Mouse (Mus musculus): ENCODE data around the gene Clec4b2.
"Not testable (repeated sequence)": the region's sequence is repeated elsewhere in the genome, so short reads cannot be mapped to it uniquely, and the experiment has no call there.

Gene Clec4b2

DNA sequence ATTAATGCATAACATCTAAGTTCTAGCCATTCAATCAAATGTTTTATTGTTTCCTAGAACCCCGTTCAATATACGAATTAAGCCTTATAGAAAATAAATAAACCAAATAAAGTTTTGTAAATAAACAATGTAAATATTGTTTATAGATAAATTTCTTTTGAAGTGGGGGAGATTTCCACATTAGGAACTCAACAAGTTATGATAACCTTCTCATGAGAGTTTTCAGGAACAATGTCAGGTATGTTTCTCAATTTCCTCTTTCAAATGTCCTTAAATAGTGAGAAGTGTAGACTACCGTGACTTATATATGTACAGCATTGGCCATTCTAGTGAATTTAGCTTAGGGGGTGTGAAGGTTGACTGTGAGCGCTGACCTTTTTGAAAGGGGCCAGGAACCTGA lies at the start of gene Clec4b2:
Gene Clec4b2, plus strand, starts transcription at position 301 of the 400 bp plus-strand sequence.
- no peak for DNase-seq

DNA sequence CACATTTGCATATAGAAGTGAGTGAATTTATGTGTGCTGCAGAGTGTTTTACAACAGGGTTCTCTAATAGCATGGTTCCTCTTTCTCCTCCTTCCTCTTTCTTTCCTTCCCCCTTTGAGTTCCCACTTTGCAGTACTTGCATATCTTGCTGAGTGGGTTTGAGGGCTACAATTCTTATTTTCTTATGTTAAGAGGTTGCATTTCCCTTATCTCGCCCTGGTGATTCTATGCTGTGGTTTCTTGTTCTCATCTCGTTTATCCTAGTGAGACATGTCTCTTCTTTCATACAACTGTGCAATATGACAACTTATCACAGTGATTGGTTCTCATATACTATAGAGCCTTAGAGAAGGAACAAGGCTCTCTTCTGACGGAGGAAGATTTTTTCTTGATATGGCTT lies 49.5 kb upstream of the Clec4b2 start:
- no peak for DNase-seq

DNA sequence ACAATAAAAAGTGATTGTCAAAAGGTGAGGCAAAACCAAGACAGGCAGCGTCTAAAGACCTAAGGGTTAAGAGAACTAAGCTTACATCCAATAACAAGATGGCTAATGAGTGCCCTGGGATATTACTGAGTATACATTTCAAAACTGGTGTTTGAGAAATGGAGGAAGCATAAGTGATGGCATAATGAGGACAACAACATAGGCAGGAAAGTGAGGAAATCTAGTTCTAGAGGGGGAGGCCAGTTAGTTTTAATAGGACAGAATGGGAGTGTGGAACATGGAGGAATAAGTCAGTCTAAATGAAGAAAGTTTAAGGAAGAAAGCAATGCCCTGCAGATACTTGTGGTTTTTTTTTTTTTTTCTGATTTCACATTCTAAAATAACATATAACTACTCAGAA lies 45.5 kb upstream of the Clec4b2 start:
- DNase-seq, result no peak

DNA sequence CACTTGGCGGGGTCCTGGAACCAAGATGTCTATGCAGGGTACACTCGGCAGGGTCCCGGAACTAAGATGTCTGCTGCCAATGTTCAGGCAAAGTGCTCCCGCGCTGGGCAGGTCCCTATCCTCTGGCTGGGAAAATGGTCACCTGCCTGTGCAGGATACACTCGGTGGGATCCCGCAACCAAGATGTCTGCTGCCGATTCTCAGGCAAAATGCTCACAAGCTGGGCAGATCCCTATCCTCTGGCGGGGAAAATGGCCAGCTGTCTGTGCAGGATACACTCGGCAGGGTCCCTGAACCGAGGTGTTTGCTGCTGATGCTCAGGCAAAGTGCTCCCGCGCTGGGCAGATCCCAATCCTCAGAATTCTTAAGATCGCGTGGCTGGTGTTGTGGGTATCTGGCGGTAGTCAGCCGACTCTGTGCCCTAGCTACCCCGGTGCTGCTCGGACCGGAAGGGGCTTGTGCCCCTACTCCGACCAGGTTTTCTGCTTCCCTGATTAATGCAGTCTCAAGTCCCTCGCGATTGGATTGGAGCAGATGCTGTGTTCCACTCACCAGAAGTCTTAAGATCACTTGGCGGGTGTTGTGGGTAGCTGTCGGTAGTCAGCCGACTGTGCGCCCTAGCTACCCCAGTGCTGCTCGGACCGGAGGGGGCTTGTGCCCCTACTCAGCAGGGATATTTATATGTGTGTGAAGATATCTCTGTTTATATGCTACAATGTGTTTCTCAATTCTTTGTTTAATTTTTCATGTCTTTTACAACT lies 34.7 kb upstream of the Clec4b2 start:
- DNase-seq, result not testable (repeated sequence)

DNA sequence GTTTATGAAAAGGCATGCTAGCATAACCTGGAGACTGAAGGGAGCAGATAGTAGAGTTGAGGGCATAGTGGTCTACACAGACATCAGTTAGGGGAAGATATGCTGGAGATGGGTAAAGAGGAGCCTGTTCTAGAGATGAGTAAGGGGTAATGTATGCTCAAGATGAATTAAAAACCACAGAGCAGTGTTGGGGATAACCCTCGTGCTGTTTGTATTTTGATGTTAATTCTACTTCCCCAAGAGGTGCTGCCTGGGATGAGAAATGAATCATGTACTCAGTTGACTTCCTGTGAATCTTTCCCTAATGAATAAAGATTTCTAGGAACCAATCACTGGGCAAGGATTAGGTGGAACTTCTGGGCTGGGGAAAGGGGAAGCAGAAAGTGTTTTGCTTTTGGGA lies 2.6 kb upstream of the Clec4b2 start:
- DNase-seq, result no peak

DNA sequence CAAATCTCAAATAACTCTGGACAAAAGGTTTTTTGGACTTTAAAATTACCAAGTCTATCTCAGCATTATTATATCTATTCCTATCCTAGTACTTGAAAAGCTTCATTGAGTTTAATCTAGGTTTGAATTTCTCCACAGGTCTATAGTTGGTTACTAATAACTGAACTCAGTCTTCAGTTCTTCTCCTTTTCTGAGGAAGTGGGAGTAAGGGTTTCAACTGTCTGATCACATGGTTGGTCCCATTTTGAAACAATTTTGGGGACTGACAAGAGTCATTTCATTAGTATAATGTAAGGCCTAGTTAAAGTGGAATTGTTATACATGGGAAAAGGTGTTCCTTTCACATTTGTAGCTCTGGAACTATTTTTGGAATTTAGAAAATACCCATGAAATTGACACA lies 1.7 kb upstream of the Clec4b2 start:
- DNase-seq, result no peak

DNA sequence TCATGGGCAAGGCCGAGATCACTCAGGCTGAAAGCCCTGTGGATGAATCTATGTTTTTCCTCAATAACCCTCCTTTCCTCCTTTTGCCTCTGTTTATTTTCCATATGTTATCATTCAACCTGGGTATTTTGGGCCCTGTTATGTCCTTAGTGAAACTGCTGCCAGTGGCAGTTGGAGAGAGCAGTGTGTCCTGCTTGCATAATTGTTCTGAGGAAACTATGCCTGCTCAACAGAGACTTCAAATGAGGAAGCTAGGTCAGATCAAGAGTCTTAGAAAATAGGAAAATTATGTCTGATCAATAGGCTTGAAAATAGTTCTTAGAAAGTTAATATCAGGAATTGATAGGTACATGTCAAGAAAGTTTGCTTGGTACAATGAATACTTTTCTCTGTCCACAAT lies 2.9 kb downstream of the Clec4b2 start:
- no peak for DNase-seq

DNA sequence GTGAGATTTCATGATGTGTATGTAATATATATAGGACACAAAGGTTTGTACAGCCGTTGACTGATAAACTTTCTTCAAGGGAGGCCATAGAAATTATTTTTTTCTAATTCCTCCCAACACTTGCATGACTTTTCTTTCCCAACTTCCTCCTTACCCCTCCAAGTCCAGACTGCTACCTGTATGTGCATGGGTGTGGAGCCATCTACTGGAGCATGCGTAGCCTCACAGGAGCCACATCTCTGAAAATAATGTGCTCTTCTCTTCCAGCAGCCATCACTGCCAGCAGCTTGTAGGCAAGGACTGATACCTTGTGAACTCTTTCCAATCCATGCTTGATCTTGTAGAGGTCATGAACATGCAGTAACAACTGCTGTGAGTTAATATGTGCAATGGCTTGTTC lies 12.2 kb downstream of the Clec4b2 start:
- not testable (repeated sequence) for DNase-seq

DNA sequence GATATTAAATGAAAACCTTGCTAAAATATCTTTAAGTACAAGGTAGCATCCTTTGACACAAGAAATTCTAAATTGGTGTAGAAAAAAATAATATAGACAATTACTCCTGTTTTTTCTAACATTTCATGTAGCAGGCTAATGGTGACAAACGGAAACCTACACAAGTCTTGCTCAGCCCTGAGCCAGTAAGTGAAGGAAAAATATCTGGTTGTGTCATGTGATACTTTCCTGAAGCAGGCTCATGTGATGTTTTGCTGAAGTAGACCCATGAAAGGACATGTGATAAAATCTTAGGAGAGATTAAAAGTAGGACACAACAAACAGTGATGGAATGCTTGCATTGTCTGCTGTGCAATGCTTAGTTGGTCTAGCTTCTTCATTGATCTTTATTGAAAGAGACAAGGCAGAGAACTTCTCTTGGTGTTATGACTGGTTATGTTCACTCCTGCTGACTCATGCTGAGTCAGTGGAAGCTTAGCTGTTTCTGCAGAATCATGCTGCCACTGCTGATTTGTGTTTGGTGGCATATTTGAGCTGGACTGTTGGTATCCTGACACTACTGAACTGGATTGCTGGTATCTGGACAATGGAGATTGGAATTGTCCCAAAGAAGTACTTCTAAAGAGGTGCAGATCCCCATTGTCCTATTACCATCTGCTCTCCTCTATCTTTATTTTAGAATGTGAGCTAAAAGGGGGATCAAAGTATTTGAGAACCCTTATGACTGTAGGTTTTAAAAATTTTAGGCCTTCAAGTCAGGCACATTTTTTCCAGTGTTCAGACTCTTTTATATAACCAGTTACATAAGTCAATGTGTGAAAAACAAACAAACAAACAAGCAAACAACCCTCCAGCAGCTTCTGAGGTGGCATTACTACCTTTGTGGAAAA lies 34.7 kb downstream of the Clec4b2 start:
- no peak for DNase-seq

DNA sequence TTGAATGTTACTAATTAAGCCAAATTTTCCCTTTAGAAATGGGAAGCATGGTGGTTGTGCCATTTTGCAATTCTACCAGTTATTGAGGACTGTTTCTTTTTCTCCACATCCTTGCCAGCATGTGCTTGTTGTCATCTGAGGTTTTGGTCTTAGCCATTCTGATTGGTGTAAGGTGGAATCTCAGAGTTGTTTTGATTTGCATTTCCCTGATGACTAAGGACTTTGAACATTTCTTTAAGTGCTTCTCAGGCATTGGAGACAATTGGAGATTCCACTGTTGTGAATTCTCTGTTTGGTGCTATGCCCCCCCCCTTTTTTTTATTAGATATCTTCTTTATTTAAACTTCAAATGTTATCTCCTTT lies 35.4 kb downstream of the Clec4b2 start:
- DNase-seq, result not testable (repeated sequence)

DNA sequence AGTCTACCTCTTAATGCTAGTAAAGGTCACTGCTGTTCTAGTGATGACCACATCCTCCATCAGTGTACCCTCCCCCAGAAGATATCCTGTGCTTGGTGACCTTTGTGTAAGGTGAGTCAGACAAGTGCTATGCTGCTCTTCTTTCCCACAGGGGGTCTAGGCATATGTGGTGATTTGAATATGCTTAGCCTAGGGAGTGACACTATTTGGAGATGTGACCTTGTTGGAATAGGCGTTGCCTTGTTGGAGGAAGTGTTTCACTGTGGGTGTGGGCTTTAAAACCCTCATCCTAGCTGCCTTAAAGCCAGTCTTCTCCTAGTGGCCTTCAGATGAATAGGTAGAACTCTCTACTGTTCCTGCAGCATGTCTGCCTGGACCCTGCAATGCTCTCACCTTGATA lies 39.0 kb downstream of the Clec4b2 start:
- DNase-seq, result no peak

DNA sequence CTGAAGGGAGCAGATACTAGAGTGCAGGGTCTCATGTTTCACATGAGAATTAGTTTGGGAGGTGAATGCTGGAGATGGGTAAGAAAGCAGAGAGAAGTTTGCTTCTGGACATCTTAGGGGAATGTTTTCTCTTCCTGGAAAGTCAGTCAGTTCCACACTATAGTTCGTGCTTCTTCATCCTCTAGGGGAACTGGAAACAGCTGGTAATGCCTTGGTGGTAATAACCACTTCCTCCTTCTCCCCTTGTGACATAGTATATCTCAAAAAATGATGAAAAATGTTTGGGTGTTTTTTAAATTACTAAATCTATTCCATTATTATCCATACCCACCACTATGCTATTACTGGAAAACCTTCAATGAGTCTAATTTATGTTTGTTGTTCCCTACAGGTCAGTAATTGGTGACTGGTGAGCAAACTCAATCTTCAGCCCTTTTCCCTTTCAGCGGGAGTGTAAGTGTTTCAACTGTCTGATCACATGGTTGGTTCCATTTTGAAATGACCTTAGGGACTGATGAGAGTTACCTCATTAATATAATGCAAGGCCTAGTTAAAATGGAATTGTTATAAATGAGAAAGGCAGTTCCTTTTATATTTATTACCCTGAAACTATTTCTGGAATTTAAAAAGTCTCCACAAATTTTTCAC lies 55.0 kb downstream of the Clec4b2 start:
- DNase-seq, result no peak

DNA sequence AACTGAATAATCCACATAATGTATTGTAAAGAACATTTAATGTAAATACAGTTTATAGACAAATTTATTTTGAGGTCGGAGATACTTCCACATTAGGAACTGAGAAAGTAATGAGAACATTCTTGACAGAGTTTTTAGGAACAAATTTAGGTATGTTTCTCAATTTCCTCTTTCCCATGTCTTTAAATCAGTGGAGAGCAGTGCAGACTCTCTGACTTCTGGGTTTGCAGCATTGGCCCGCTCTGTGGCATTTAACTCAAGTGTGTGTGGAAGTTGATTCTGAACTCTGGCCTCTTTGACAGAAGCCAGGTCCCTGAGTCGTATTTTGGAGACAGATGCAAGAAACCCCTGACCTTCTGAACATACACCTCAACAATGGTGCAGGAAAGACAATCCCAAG lies 57.0 kb downstream of the Clec4b2 start, which contains the start of gene Clec4n:
Gene Clec4n, plus strand, starts transcription at position 200 of the 400 bp plus-strand sequence.
- DNase-seq, result no peak

DNA sequence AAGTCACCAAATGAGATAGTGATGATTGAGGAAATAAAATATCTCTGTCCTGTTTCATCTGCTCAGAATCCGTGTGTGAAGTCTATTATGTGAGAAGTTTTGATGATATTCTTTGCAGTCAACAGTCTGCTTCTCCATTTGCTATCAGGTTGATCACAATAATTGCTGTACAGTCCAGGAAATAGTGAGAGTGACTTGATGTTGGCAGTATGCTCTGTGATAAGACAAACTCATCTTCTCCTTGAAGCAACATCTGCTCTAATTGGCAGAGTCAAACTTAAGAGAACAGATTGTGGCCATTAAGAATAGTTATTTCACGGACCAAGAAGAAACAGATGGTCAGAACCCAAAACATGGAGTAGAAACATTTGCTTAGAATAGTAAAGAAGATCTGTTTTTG lies 58.5 kb downstream of the Clec4b2 start:
- no peak for DNase-seq

DNA sequence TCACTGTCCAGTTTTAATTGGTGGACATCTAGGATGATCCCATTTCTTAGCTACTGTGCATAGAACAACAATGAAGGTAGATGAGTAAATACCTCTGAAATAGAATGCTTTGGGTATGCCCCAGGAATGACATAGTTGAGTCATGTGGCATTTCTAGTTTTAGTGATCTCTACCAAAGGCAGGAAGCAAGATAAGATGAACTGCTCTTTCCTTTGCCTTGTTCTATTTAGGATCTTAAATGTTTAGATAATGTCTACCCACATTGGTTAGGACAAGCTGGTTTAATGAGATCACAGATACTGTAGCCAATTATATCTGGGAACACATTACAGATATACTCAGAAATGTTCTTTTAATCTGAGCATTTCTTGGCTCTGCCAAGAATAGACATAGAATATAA lies 64.9 kb downstream of the Clec4b2 start:
- no peak for DNase-seq

DNA sequence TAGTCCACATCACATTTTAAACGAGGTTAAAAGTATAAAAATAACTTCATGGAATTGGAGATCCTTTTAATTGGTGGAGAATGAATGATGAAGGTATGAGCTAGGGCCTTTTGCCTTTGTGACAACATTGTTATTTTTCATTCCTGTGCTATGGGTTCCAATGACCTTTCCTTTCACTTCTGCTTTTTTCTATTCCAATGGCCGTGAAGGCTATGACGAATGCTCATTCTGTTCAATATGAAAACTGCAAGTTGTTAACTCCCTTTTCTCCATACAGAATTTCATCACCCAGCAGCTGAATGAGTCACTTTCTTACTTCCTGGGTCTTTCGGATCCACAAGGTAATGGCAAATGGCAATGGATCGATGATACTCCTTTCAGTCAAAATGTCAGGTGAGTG lies 71.5 kb downstream of the Clec4b2 start:
- DNase-seq, result no peak

DNA sequence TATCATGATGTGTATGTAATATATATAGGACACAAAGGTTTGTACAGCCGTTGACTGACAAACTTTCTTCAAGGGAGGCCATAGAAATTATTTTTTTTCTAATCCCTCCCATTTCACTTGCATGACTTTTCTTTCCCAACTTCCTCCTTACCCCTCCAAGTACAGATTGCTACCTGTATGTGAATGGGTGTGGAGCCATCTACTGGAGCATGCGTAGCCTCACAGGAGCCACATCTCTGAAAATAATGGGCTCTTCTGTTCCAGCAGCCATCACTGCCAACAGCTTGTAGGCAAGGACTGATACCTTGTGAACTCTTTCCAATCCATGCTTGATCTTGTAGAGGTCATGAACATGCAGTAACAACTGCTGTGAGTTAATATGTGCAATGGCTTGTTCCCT lies 76.2 kb downstream of the Clec4b2 start:
- DNase-seq, result not testable (repeated sequence)

DNA sequence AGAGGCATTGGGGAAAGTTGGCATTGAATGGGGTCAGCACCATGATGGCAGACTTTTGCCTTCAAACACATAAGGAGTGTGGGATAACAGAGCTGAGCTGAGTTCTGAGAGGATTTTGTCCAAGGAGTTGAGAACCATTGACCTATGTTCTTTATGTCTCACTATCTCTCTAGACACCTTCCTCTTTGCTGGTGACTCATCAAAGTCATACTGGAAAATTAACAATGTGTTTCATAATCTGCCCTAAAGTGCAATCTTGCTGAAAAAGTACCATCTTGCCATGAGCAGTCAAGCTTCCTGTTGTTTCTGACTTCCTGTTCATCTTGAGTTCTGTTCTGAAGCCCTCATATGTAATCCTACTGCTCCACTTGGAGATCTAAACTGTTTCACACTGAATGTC lies 80.0 kb downstream of the Clec4b2 start:
- DNase-seq, result no peak

Data from lung, postnatal 14 days (tissue).